12 mouse cellular contexts compared by ENCODE assay signal in the genomic region with DNA sequence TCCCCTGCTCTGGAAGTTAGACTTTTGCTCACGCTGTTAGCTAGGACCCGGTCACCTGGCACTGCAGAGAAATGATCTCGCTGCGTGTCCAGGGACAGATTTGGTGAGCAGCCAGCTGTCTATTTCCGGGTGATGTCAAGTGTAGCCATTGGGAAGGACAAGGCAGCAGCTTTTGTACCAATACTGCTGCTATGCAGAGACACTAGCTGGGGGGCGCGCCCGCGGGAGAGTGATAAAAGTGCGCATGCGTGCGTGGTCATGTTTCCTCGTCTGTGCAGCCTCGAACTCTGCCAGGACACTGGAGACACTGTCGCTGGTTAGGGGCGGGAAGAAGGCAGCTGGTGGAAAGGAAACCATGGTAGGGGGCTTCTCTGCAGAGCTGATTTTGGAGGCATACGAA. TPM values are rescaled to one million over a fixed set of nuclear protein-coding genes. Genes with fewer than 3 reads are reported as not detected.
DNase-seq lines count a peak whose midpoint lies in the region; ATAC-seq and TF ChIP-seq lines count a peak whose summit lies in the region.
"Had no signal": no experiment of that assay in that cellular context is flagged by ENCODE, and none has a peak within 500 bp of the region (broad histone marks: within the 10 kb centered on the region; RNA-seq: fewer than 3 reads in every experiment).

No protein-coding gene starts in this region.

- H3K36me3 ChIP-seq in embryonic facial prominence, embryonic 12.5 days, result peaks cover 34% of the 10 kb centered on the region
- peaks cover 35% of the 10 kb centered on the region for H3K36me3 ChIP-seq in embryonic facial prominence, embryonic 10.5 days (replicated peaks)
- H3K36me3 ChIP-seq in heart, postnatal 0 days (replicated peaks; ENCODE audit: control insufficient read depth, insufficient read depth, low read length), result peaks cover 22% of the 10 kb centered on the region; the same call in 1 of the 2 replicates
- H3K36me3 ChIP-seq in midbrain, postnatal 0 days (ENCODE audit: insufficient read depth, low read length), result peaks cover 3% of the 10 kb centered on the region

- no peaks in the 10 kb centered on the region for H3K9me3 ChIP-seq in embryonic facial prominence, embryonic 12.5 days
- H3K9me3 ChIP-seq in embryonic facial prominence, embryonic 10.5 days, result no peaks in the 10 kb centered on the region
- H3K9me3 ChIP-seq in heart, postnatal 0 days (replicated peaks; ENCODE audit: control insufficient read depth, low read length), result no peaks in the 10 kb centered on the region
- H3K9me3 ChIP-seq in midbrain, postnatal 0 days (ENCODE audit: low read length), result no peaks in the 10 kb centered on the region

- no peak for TF ChIP-seq CTCF in heart, postnatal 0 days (IDR thresholded peaks at IDR 0.05; ENCODE audit: low read depth)
- no peak for TF ChIP-seq CTCF in midbrain, postnatal 0 days (IDR thresholded peaks at IDR 0.05)

- 0 out of 2 replicates have a peak overlapping the region, but pooled peaks have one; percentile 16 for H3K9ac ChIP-seq in embryonic facial prominence, embryonic 12.5 days
- no peak overlapping the region for H3K9ac ChIP-seq in heart, postnatal 0 days (replicated peaks; ENCODE audit: low read depth, low read length)
- H3K9ac ChIP-seq in midbrain, postnatal 0 days (replicated peaks; ENCODE audit: low read length, poor library complexity, severe bottlenecking), result no peak overlapping the region
- H3K9ac ChIP-seq: liver, embryonic 14.5 days had no signal

- no peaks in the 10 kb centered on the region for H3K27me3 ChIP-seq in embryonic facial prominence, embryonic 12.5 days
- no peaks in the 10 kb centered on the region for H3K27me3 ChIP-seq in embryonic facial prominence, embryonic 10.5 days (replicated peaks; ENCODE audit: low read depth, poor library complexity, severe bottlenecking)
- no peaks in the 10 kb centered on the region for H3K27me3 ChIP-seq in heart, postnatal 0 days (ENCODE audit: control insufficient read depth, insufficient read depth, low read length)
- no peaks in the 10 kb centered on the region for H3K27me3 ChIP-seq in midbrain, postnatal 0 days (ENCODE audit: insufficient read depth, low read length)

- no peak for TF ChIP-seq EP300 in heart, postnatal 0 days (IDR thresholded peaks at IDR 0.05; ENCODE audit: low read depth)

- DNase-seq in embryonic facial prominence, embryonic 10.5 days (ENCODE audit: low spot score), result no peak
- peak; percentile 69 for DNase-seq in cerebellum, adult 11-12 months
- DNase-seq in heart, postnatal 0 days (ENCODE audit: low spot score), result no peak
- DNase-seq in midbrain, postnatal 0 days (ENCODE audit: low spot score), result peak; percentile 34
- DNase-seq in kidney, adult 8-10 months, result no peak
- DNase-seq: kidney, postnatal 25 days had no signal

- 75% methylated on average over 17 of the region's 17 CpGs for WGBS in embryonic facial prominence, embryonic 12.5 days
- 81% methylated on average over 17 of the region's 17 CpGs for WGBS in embryonic facial prominence, embryonic 10.5 days
- WGBS in heart, postnatal 0 days, result 46% methylated on average over 17 of the region's 17 CpGs
- WGBS in midbrain, postnatal 0 days, result 76% methylated on average over 17 of the region's 17 CpGs

- no peak overlapping the region for H3K27ac ChIP-seq in embryonic facial prominence, embryonic 12.5 days
- no peak overlapping the region for H3K27ac ChIP-seq in embryonic facial prominence, embryonic 10.5 days (replicated peaks)
- H3K27ac ChIP-seq in heart, postnatal 0 days (ENCODE audit: low read depth), result peak overlapping the region; percentile 37; the same call in 1 of the 2 replicates
- peak overlapping the region; percentile 62; the same call in 1 of the 2 replicates for H3K27ac ChIP-seq in midbrain, postnatal 0 days (ENCODE audit: low read depth, low read length)
- H3K27ac ChIP-seq: liver, embryonic 14.5 days had no signal

- no peak for ATAC-seq in embryonic facial prominence, embryonic 12.5 days (ENCODE audit: insufficient number of reproducible peaks, insufficient read depth, low FRiP score, low TSS enrichment)
- 0 out of 2 replicates have a peak, but pooled peaks have one; percentile 8 for ATAC-seq in heart, postnatal 0 days (ENCODE audit: insufficient read depth, low read depth)
- no peak for ATAC-seq in midbrain, postnatal 0 days (ENCODE audit: low FRiP score)
- ATAC-seq in activated CD4-positive, CD25-positive, alpha-beta regulatory T cell, adult 4 months, result no peak
- no peak for ATAC-seq in monocyte, adult 5-6 weeks (replicated peaks; ENCODE audit: insufficient number of reproducible peaks, low FRiP score, low TSS enrichment, poor library complexity, severe bottlenecking)

- H3K4me2 ChIP-seq in embryonic facial prominence, embryonic 12.5 days (replicated peaks), result no peak overlapping the region
- H3K4me2 ChIP-seq in heart, postnatal 0 days (ENCODE audit: low read depth, low read length), result peak overlapping the region; percentile 33
- H3K4me2 ChIP-seq in midbrain, postnatal 0 days (ENCODE audit: low read depth, low read length, poor library complexity, severe bottlenecking), result 0 out of 2 replicates have a peak overlapping the region, but pooled peaks have one; percentile 2

- no peak overlapping the region for H3K4me3 ChIP-seq in embryonic facial prominence, embryonic 12.5 days
- no peak overlapping the region for H3K4me3 ChIP-seq in embryonic facial prominence, embryonic 10.5 days
- no peak overlapping the region for H3K4me3 ChIP-seq in heart, postnatal 0 days (ENCODE audit: low read depth, low read length)
- no peak overlapping the region for H3K4me3 ChIP-seq in midbrain, postnatal 0 days (ENCODE audit: low read depth, low read length)
- H3K4me3 ChIP-seq: myocyte had no signal

- H3K4me1 ChIP-seq in embryonic facial prominence, embryonic 12.5 days, result 0 out of 2 replicates have a peak, but pooled peaks cover 3% of the 10 kb centered on the region
- H3K4me1 ChIP-seq in embryonic facial prominence, embryonic 10.5 days, result peaks cover 13% of the 10 kb centered on the region
- H3K4me1 ChIP-seq in heart, postnatal 0 days (ENCODE audit: control insufficient read depth, insufficient read depth), result peaks cover 5% of the 10 kb centered on the region; the same call in 1 of the 2 replicates
- H3K4me1 ChIP-seq in midbrain, postnatal 0 days (ENCODE audit: insufficient read depth, low read length), result no peaks in the 10 kb centered on the region

RNA-seq across cellular contexts. Expression of gene Pafah2, which starts 20.1 kb away (rescaled TPM):
- 11.2 and 11.7 TPM in 2 replicates for polyA plus RNA-seq in embryonic facial prominence, embryonic 12.5 days (2016; fragmentation: Nextera tagmentation; extraction: Ambion mirVana)
- polyA plus RNA-seq in embryonic facial prominence, embryonic 10.5 days (2016; fragmentation: Nextera tagmentation; extraction: Ambion mirVana), result 7.0 and 8.3 TPM in 2 replicates
- 16.3 and 17.2 TPM in 2 replicates for total RNA-seq in heart, postnatal 0 days (2014; rRNA removed; ENCODE audit: low replicate concordance)
- 7.2 and 7.8 TPM in 2 replicates for polyA plus RNA-seq in heart, postnatal 0 days (2015; fragmentation: Nextera tagmentation; extraction: Ambion mirVana)
- 8.3 and 11.6 TPM in 2 replicates for total RNA-seq in midbrain, postnatal 0 days (2014; rRNA removed)
- polyA plus RNA-seq in midbrain, postnatal 0 days (2015; fragmentation: Nextera tagmentation; extraction: Ambion mirVana), result 5.7 and 6.7 TPM in 2 replicates
- polyA plus RNA-seq in activated CD4-positive, CD25-positive, alpha-beta regulatory T cell, adult 4 months (2017; shearing (Covaris generic)), result under 1 TPM; 0.70 to 0.90 TPM
- 0.64 to 3.8 TPM (median 1.5 TPM) in 3 replicates for total RNA-seq in monocyte, adult 5-6 weeks (2017)

RNA-seq across cellular contexts. Expression of gene Extl1, which starts 32.5 kb away (rescaled TPM):
- 2.1 and 3.4 TPM in 2 replicates for polyA plus RNA-seq in embryonic facial prominence, embryonic 12.5 days (2016; fragmentation: Nextera tagmentation; extraction: Ambion mirVana)
- 0.25 and 0.66 TPM in 2 replicates for polyA plus RNA-seq in embryonic facial prominence, embryonic 10.5 days (2016; fragmentation: Nextera tagmentation; extraction: Ambion mirVana)
- total RNA-seq in heart, postnatal 0 days (2014; rRNA removed; ENCODE audit: low replicate concordance), result 3.1 and 11.5 TPM in 2 replicates
- 2.9 and 3.4 TPM in 2 replicates for polyA plus RNA-seq in heart, postnatal 0 days (2015; fragmentation: Nextera tagmentation; extraction: Ambion mirVana)
- 2.1 and 2.2 TPM in 2 replicates for total RNA-seq in midbrain, postnatal 0 days (2014; rRNA removed)
- polyA plus RNA-seq in midbrain, postnatal 0 days (2015; fragmentation: Nextera tagmentation; extraction: Ambion mirVana), result 0.79 and 1.2 TPM in 2 replicates
- 1 to 10 TPM in 1 of 2 experiments, under 1 TPM in 1; 0.16 to 1.4 TPM for polyA plus RNA-seq in activated CD4-positive, CD25-positive, alpha-beta regulatory T cell, adult 4 months (2017; shearing (Covaris generic))
- total RNA-seq in monocyte, adult 5-6 weeks (2017), result 0.29 TPM in 1 of 3 replicates, not detected in the others
- total RNA-seq: common myeloid progenitor, adult 5-6 weeks had no signal

RNA-seq across cellular contexts. Expression of gene Stmn1, which starts 51.9 kb away (rescaled TPM):
- 2,563 and 2,644 TPM in 2 replicates for polyA plus RNA-seq in embryonic facial prominence, embryonic 12.5 days (2016; fragmentation: Nextera tagmentation; extraction: Ambion mirVana)
- polyA plus RNA-seq in embryonic facial prominence, embryonic 10.5 days (2016; fragmentation: Nextera tagmentation; extraction: Ambion mirVana), result 2,394 and 2,556 TPM in 2 replicates
- 149 and 227 TPM in 2 replicates for total RNA-seq in heart, postnatal 0 days (2014; rRNA removed; ENCODE audit: low replicate concordance)
- 372 and 387 TPM in 2 replicates for polyA plus RNA-seq in heart, postnatal 0 days (2015; fragmentation: Nextera tagmentation; extraction: Ambion mirVana)
- total RNA-seq in midbrain, postnatal 0 days (2014; rRNA removed), result 1,269 and 1,609 TPM in 2 replicates
- polyA plus RNA-seq in midbrain, postnatal 0 days (2015; fragmentation: Nextera tagmentation; extraction: Ambion mirVana), result 6,261 and 6,359 TPM in 2 replicates
- polyA plus RNA-seq in activated CD4-positive, CD25-positive, alpha-beta regulatory T cell, adult 4 months (2017; shearing (Covaris generic)), result 100 to 1,000 TPM; 262 to 341 TPM
- 17.1 to 48.5 TPM (median 25.0 TPM) in 3 replicates for total RNA-seq in monocyte, adult 5-6 weeks (2017)

Comparison
In these comparisons a context has a peak if more than half of its experiments do, and no peak if none do; other contexts are left out.
1. H3K27ac ChIP-seq: peak in heart, postnatal 0 days (single experiment) and midbrain, postnatal 0 days (single experiment); none in embryonic facial prominence, embryonic 12.5 days (single experiment) and embryonic facial prominence, embryonic 10.5 days (single experiment).
2. DNase-seq: peak in cerebellum, adult 11-12 months (single experiment) and midbrain, postnatal 0 days (single experiment); none in embryonic facial prominence, embryonic 10.5 days (single experiment), heart, postnatal 0 days (single experiment) and kidney, adult 8-10 months (0 of 2).